11 mouse cellular contexts compared by ENCODE assay signal in the genomic region with DNA sequence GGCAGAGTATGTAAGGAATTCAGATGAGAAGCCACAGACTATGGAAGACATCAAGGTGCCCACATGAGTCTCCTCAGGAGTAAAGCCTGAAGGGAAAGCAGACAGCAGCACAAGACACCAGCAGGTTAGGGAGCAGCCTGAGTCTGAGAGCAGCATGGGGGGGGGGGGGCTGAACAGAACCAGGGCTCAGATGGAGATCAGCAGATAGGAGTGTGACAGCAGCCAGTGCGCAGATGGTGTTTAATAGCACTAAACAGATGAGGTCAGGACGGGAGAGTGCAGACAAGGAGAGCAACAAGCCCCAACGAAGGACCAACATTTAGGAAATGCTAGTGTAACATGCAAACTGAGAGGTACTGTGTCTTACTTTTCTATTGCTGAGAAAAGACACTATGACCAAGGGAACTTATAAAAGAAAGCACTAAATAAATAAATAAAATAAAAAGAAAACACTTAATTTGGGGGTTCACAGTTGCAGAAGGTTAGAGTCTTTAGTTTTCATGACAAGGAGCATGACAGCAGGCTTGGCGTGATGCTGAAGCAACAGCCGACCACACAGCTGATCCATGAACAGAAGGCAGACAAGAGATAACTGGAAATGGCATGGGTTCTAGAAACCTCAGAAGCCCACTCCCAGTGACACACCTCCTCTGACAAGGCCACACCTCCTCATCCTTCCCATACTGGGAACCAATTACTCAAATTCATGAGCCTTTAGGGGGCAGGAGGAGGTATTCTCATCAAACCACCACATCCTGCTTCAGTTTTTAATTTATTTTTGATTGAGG.
DNase-seq lines count a peak whose midpoint lies in the region; ATAC-seq lines count a peak whose summit lies in the region.
"Had no signal": no experiment of that assay in that cellular context is flagged by ENCODE, and none has a peak within 500 bp of the region (broad histone marks: within the 10 kb centered on the region; RNA-seq: fewer than 3 reads in every experiment).

No protein-coding gene starts in this region.

- WGBS in forebrain, embryonic 12.5 days, result 80% methylated on average over 5 of the region's 5 CpGs
- WGBS in forebrain, embryonic 10.5 days, result 83% methylated on average over 5 of the region's 5 CpGs
- 85% methylated on average over 5 of the region's 5 CpGs for WGBS in hindbrain, embryonic 10.5 days
- WGBS in neural tube, embryonic 15.5 days, result 48% methylated on average over 5 of the region's 5 CpGs

- H3K27ac ChIP-seq in forebrain, embryonic 12.5 days, result no peak overlapping the region
- H3K27ac ChIP-seq in forebrain, embryonic 10.5 days, result no peak overlapping the region
- no peak overlapping the region for H3K27ac ChIP-seq in hindbrain, embryonic 10.5 days
- peak overlapping the region; percentile 13; the same call in 1 of the 2 replicates for H3K27ac ChIP-seq in neural tube, embryonic 15.5 days (replicated peaks)

- H3K4me3 ChIP-seq in forebrain, embryonic 12.5 days (replicated peaks), result no peak overlapping the region
- H3K4me3 ChIP-seq in forebrain, embryonic 10.5 days, result no peak overlapping the region
- no peak overlapping the region for H3K4me3 ChIP-seq in hindbrain, embryonic 10.5 days
- no peak overlapping the region for H3K4me3 ChIP-seq in neural tube, embryonic 15.5 days (replicated peaks)

- H3K36me3 ChIP-seq in forebrain, embryonic 12.5 days (replicated peaks), result no peaks in the 10 kb centered on the region
- 0 out of 2 replicates have a peak, but pooled peaks cover 2% of the 10 kb centered on the region for H3K36me3 ChIP-seq in forebrain, embryonic 10.5 days (replicated peaks)
- no peaks in the 10 kb centered on the region for H3K36me3 ChIP-seq in hindbrain, embryonic 10.5 days
- no peaks in the 10 kb centered on the region for H3K36me3 ChIP-seq in neural tube, embryonic 15.5 days

- no peak for DNase-seq in forebrain, embryonic 10.5 days (ENCODE audit: extremely low spot score, low spot score)
- DNase-seq in retina, postnatal 1 day, result peak; percentile 30
- DNase-seq in retina, embryonic 14.5 days (ENCODE audit: low spot score), result no peak
- peak; percentile 17 for DNase-seq in hindbrain, embryonic 10.5 days (ENCODE audit: low spot score)
- DNase-seq in ovary, postnatal 10 days (ENCODE audit: low spot score), result no peak
- no peak for DNase-seq in ovary, postnatal 14 days (ENCODE audit: low spot score)
- DNase-seq: liver; right cerebral cortex, postnatal 4 days; thymus, postnatal 36 days had no signal

- H3K4me1 ChIP-seq in forebrain, embryonic 12.5 days, result peaks cover 7% of the 10 kb centered on the region; the same call in 1 of the 2 replicates
- H3K4me1 ChIP-seq in forebrain, embryonic 10.5 days, result peaks cover 25% of the 10 kb centered on the region
- peaks cover 13% of the 10 kb centered on the region for H3K4me1 ChIP-seq in hindbrain, embryonic 10.5 days (replicated peaks)
- H3K4me1 ChIP-seq in neural tube, embryonic 15.5 days, result peaks cover 16% of the 10 kb centered on the region; the same call in 1 of the 2 replicates

- no peaks in the 10 kb centered on the region for H3K9me3 ChIP-seq in forebrain, embryonic 12.5 days
- H3K9me3 ChIP-seq in forebrain, embryonic 10.5 days, result no peaks in the 10 kb centered on the region
- H3K9me3 ChIP-seq in hindbrain, embryonic 10.5 days, result no peaks in the 10 kb centered on the region
- H3K9me3 ChIP-seq in neural tube, embryonic 15.5 days (replicated peaks), result no peaks in the 10 kb centered on the region

- H3K27me3 ChIP-seq in forebrain, embryonic 12.5 days, result no peaks in the 10 kb centered on the region
- no peaks in the 10 kb centered on the region for H3K27me3 ChIP-seq in forebrain, embryonic 10.5 days (ENCODE audit: poor library complexity, severe bottlenecking)
- no peaks in the 10 kb centered on the region for H3K27me3 ChIP-seq in hindbrain, embryonic 10.5 days (ENCODE audit: insufficient read depth, poor library complexity, severe bottlenecking)
- no peaks in the 10 kb centered on the region for H3K27me3 ChIP-seq in neural tube, embryonic 15.5 days (replicated peaks)

- no peak overlapping the region for H3K9ac ChIP-seq in forebrain, embryonic 12.5 days
- no peak overlapping the region for H3K9ac ChIP-seq in neural tube, embryonic 15.5 days (replicated peaks)

- H3K4me2 ChIP-seq in forebrain, embryonic 12.5 days, result no peak overlapping the region
- no peak overlapping the region for H3K4me2 ChIP-seq in neural tube, embryonic 15.5 days

- peak; percentile 57; the same call in 1 of the 2 replicates for ATAC-seq in forebrain, embryonic 12.5 days (ENCODE audit: low FRiP score)
- peak; percentile 74 for ATAC-seq in neural tube, embryonic 15.5 days (ENCODE audit: low FRiP score)

Comparison
In these comparisons a context has a peak if more than half of its experiments do, and no peak if none do; other contexts are left out.
1. DNase-seq: peak in retina, postnatal 1 day (single experiment) and hindbrain, embryonic 10.5 days (single experiment); none in forebrain, embryonic 10.5 days (single experiment), retina, embryonic 14.5 days (single experiment), ovary, postnatal 10 days (single experiment) and ovary, postnatal 14 days (single experiment).